Mouse (Mus musculus) intestine, embryonic 16.5 days (tissue): Measurements from ENCODE around the gene Ift122. TPM values are rescaled to one million over a fixed set of nuclear protein-coding genes. Genes with fewer than 3 reads are reported as not detected.
A peak's percentile ranks its signal among the peaks of the same experiment; 100 is the strongest.

ENCODE experiments used
- ATAC-seq: fragments of 200-750 bp; cut with Nextera tagmentation; 2 replicates; pipeline ENCODE4 v1.8.0; 2017; ENCODE audit warnings: moderate TSS enrichment, moderate library complexity
- H3K27ac ChIP-seq: fragments of 300-500 bp; sonication (generic); 2 replicates; pipeline ENCODE4 v1.5.1; 2014; ENCODE audit warnings: mild to moderate bottlenecking, low read length
- H3K27me3 ChIP-seq: fragments of 300-500 bp; sonication (generic); replicated peaks from 2 replicates; pipeline ENCODE4 v1.6.1; 2014; ENCODE audit warnings: low read length, control low read depth, mixed read lengths; ENCODE audit not compliant: control insufficient read depth, insufficient read depth
- H3K36me3 ChIP-seq: fragments of 300-500 bp; sonication (generic); 2 replicates; pipeline ENCODE4 v1.6.1; 2014; ENCODE audit warnings: low read length, control low read depth; ENCODE audit not compliant: control insufficient read depth, insufficient read depth
- H3K4me1 ChIP-seq: fragments of 300-500 bp; sonication (generic); 2 replicates; pipeline ENCODE4 v1.6.1; 2014; ENCODE audit warnings: low read length, control low read depth, mixed read lengths; ENCODE audit not compliant: control insufficient read depth, insufficient read depth
- H3K4me2 ChIP-seq: fragments of 300-500 bp; sonication (generic); 2 replicates; pipeline ENCODE4 v1.6.1; 2014; ENCODE audit warnings: low read depth, low read length, control low read depth
- H3K4me3 ChIP-seq: fragments of 300-500 bp; sonication (generic); 2 replicates; pipeline ENCODE4 v1.5.1; 2014; ENCODE audit warnings: mild to moderate bottlenecking, low read length
- H3K9ac ChIP-seq: fragments of 300-500 bp; sonication (generic); 2 replicates; pipeline ENCODE4 v1.6.1; 2014; ENCODE audit warnings: low read depth, low read length
- H3K9me3 ChIP-seq: fragments of 300-500 bp; sonication (generic); 2 replicates; pipeline ENCODE4 v1.6.1; 2016; ENCODE audit warnings: low read length, control low read depth; ENCODE audit not compliant: control insufficient read depth
- WGBS: fragments of 180-500 bp; shearing (Covaris S2); extraction: QIAGEN DNeasy Blood & Tissue Kit; methylation state at CpG from one replicate; pipeline ENCODE4 v1.1.7; 2014; 5-methylcytosine and 5-hydroxymethylcytosine counted together
- polyA plus RNA-seq: library from polyadenylated mRNA; unstranded; fragments of >200 nt; fragmentation: Nextera tagmentation; extraction: Ambion mirVana; gene quantifications from 2 replicates; pipeline ENCODE4 v1.2.1, GENCODE M21; 2015

Gene Ift122
- polyA plus RNA-seq, 1 experiment from 2014 or later: 13.1 TPM

- no peaks in the 10 kb centered on the region for H3K9me3 ChIP-seq
- ATAC-seq: peak; percentile 56
- no peaks in the 10 kb centered on the region; the same call in 1 of the 2 replicates for H3K4me1 ChIP-seq
- no peak overlapping the region for H3K4me3 ChIP-seq
- WGBS: 54% methylated on average over 8 of the region's 8 CpGs
- no peaks in the 10 kb centered on the region for H3K36me3 ChIP-seq
- H3K9ac ChIP-seq: no peak overlapping the region
- H3K27ac ChIP-seq: no peak overlapping the region
- H3K4me2 ChIP-seq: no peak overlapping the region
- no peaks in the 10 kb centered on the region for H3K27me3 ChIP-seq
Observed at GRCm38 (mm10) chr6:115909940-115910339, 56.7 kb downstream of the Ift122 start.

- Histone ChIP-seq H3K4me1 (peaks cover 4% of the 10 kb centered on the region; the same call in 1 of the 2 replicates), H3K4me2 (no peak overlapping the region), H3K27me3 (no peaks in the 10 kb centered on the region), H3K9ac (no peak overlapping the region), H3K4me3 (no peak overlapping the region), H3K36me3 (no peaks in the 10 kb centered on the region), H3K9me3 (no peaks in the 10 kb centered on the region), H3K27ac (no peak overlapping the region)
- ATAC-seq: no peak
- 84% methylated on average over 6 of the region's 6 CpGs for WGBS
Observed at GRCm38 (mm10) chr6:115911763-115912162, 58.5 kb downstream of the Ift122 start.

GRCm38 (mm10) chr6:115913482-115913881, 60.2 kb downstream of the Ift122 start:
- no peaks in the 10 kb centered on the region for H3K36me3 ChIP-seq
- H3K9ac ChIP-seq: no peak overlapping the region
- no peak overlapping the region for H3K4me2 ChIP-seq
- H3K4me3 ChIP-seq: no peak overlapping the region
- peaks cover 4% of the 10 kb centered on the region; the same call in 1 of the 2 replicates for H3K4me1 ChIP-seq
- H3K27ac ChIP-seq: no peak overlapping the region
- no peaks in the 10 kb centered on the region for H3K9me3 ChIP-seq
- WGBS: 86% methylated on average over 10 of the region's 10 CpGs
- no peaks in the 10 kb centered on the region for H3K27me3 ChIP-seq
- ATAC-seq: no peak

- no peaks in the 10 kb centered on the region for H3K9me3 ChIP-seq
- H3K4me2 ChIP-seq: no peak overlapping the region
- no peaks in the 10 kb centered on the region for H3K36me3 ChIP-seq
- 85% methylated on average over 15 of the region's 15 CpGs for WGBS
- no peak for ATAC-seq
- H3K27me3 ChIP-seq: no peaks in the 10 kb centered on the region
- H3K27ac ChIP-seq: no peak overlapping the region
- H3K9ac ChIP-seq: no peak overlapping the region
- no peak overlapping the region for H3K4me3 ChIP-seq
- H3K4me1 ChIP-seq: 0 out of 2 replicates have a peak, but pooled peaks cover 4% of the 10 kb centered on the region
Observed at GRCm38 (mm10) chr6:115914511-115915202, 61.4 kb downstream of the Ift122 start.

- H3K27ac ChIP-seq: no peak overlapping the region
- 0 out of 2 replicates have a peak overlapping the region, but pooled peaks have one; percentile 21 for H3K9ac ChIP-seq
- H3K4me1 ChIP-seq: 0 out of 2 replicates have a peak, but pooled peaks cover 4% of the 10 kb centered on the region
- 57% methylated on average over 17 of the region's 17 CpGs for WGBS
- H3K4me2 ChIP-seq: no peak overlapping the region
- no peaks in the 10 kb centered on the region for H3K9me3 ChIP-seq
- ATAC-seq: no peak
- H3K36me3 ChIP-seq: no peaks in the 10 kb centered on the region
- no peaks in the 10 kb centered on the region for H3K27me3 ChIP-seq
- H3K4me3 ChIP-seq: no peak overlapping the region
Observed at GRCm38 (mm10) chr6:115915601-115916445, 62.6 kb downstream of the Ift122 start.

GRCm38 (mm10) chr6:115916611-115917010, 63.3 kb downstream of the Ift122 start:
- 82% methylated on average over 5 of the region's 5 CpGs for WGBS
- H3K27ac ChIP-seq: no peak overlapping the region
- H3K9ac ChIP-seq: no peak overlapping the region
- H3K4me1 ChIP-seq: 0 out of 2 replicates have a peak, but pooled peaks cover 4% of the 10 kb centered on the region
- no peaks in the 10 kb centered on the region for H3K9me3 ChIP-seq
- H3K36me3 ChIP-seq: no peaks in the 10 kb centered on the region
- H3K4me3 ChIP-seq: no peak overlapping the region
- no peak overlapping the region for H3K4me2 ChIP-seq
- no peaks in the 10 kb centered on the region for H3K27me3 ChIP-seq
- no peak for ATAC-seq

- H3K4me2 ChIP-seq: no peak overlapping the region
- no peaks in the 10 kb centered on the region for H3K27me3 ChIP-seq
- no peaks in the 10 kb centered on the region for H3K9me3 ChIP-seq
- H3K4me3 ChIP-seq: no peak overlapping the region
- no peaks in the 10 kb centered on the region for H3K36me3 ChIP-seq
- H3K4me1 ChIP-seq: 0 out of 2 replicates have a peak, but pooled peaks cover 4% of the 10 kb centered on the region
- H3K9ac ChIP-seq: no peak overlapping the region
- H3K27ac ChIP-seq: no peak overlapping the region
- no peak for ATAC-seq
- WGBS: 96% methylated on average over 1 of the region's 1 CpGs
Observed at GRCm38 (mm10) chr6:115918615-115919014, 65.3 kb downstream of the Ift122 start.

- H3K9me3 ChIP-seq: no peaks in the 10 kb centered on the region
- ATAC-seq: no peak
- peaks cover 7% of the 10 kb centered on the region for H3K4me1 ChIP-seq
- no peaks in the 10 kb centered on the region for H3K27me3 ChIP-seq
- H3K4me2 ChIP-seq: no peak overlapping the region
- no peak overlapping the region for H3K9ac ChIP-seq
- no peaks in the 10 kb centered on the region for H3K36me3 ChIP-seq
- 87% methylated on average over 5 of the region's 5 CpGs for WGBS
- no peak overlapping the region for H3K4me3 ChIP-seq
- no peak overlapping the region for H3K27ac ChIP-seq
Observed at GRCm38 (mm10) chr6:115919876-115920275, 66.6 kb downstream of the Ift122 start.

- Histone ChIP-seq H3K9ac (no peak overlapping the region), H3K9me3 (no peaks in the 10 kb centered on the region), H3K27me3 (no peaks in the 10 kb centered on the region), H3K4me3 (no peak overlapping the region), H3K27ac (no peak overlapping the region), H3K4me1 (peaks cover 4% of the 10 kb centered on the region), H3K36me3 (no peaks in the 10 kb centered on the region), H3K4me2 (no peak overlapping the region)
- WGBS: 33% methylated on average over 6 of the region's 6 CpGs
- ATAC-seq: peak; percentile 73
Observed at GRCm38 (mm10) chr6:115924829-115925228, 71.6 kb downstream of the Ift122 start.
